Mouse (Mus musculus) hindbrain, embryonic 14.5 days (tissue): Measurements from ENCODE around the gene Krt5. TPM values are rescaled to one million over a fixed set of nuclear protein-coding genes. Genes with fewer than 3 reads are reported as not detected.

Experiments
- ATAC-seq: fragments of 200-750 bp; cut with Nextera tagmentation; 2 replicates; pipeline ENCODE4 v1.8.0; 2017; ENCODE audit warnings: moderate number of reproducible peaks, mild to moderate bottlenecking, moderate TSS enrichment, moderate library complexity; ENCODE audit not compliant: low FRiP score
- DNase-seq: peaks from one replicate; pipeline ENCODE4 v3.0.0-alpha.2; 2015; ENCODE audit warnings: low spot score
- H3K27ac ChIP-seq: fragments of 300-500 bp; sonication (generic); 2 replicates; pipeline ENCODE4 v1.5.1; 2014; ENCODE audit warnings: mild to moderate bottlenecking, moderate library complexity
- H3K27me3 ChIP-seq: fragments of 300-500 bp; sonication (generic); 2 replicates; pipeline ENCODE4 v1.6.1; 2014; ENCODE audit warnings: mild to moderate bottlenecking, low read length, mixed read lengths; ENCODE audit not compliant: control insufficient read depth, insufficient read depth
- H3K36me3 ChIP-seq: fragments of 300-500 bp; sonication (generic); replicated peaks from 2 replicates; pipeline ENCODE4 v1.6.1; 2014; ENCODE audit not compliant: control insufficient read depth, insufficient read depth
- H3K4me1 ChIP-seq: fragments of 300-500 bp; sonication (generic); replicated peaks from 2 replicates; pipeline ENCODE4 v1.6.1; 2014; ENCODE audit warnings: antibody characterized with exemption, low read length, mixed read lengths; ENCODE audit not compliant: control insufficient read depth, insufficient read depth
- H3K4me2 ChIP-seq: fragments of 300-500 bp; sonication (generic); replicated peaks from 2 replicates; pipeline ENCODE4 v1.6.1; 2014; ENCODE audit warnings: mild to moderate bottlenecking, moderate library complexity
- H3K4me3 ChIP-seq: fragments of 300-500 bp; sonication (generic); replicated peaks from 2 replicates; pipeline ENCODE4 v1.5.1; 2014; ENCODE audit warnings: mild to moderate bottlenecking, low read length
- H3K9ac ChIP-seq: fragments of 300-500 bp; sonication (generic); 2 replicates; pipeline ENCODE4 v1.6.1; 2014
- H3K9me3 ChIP-seq: fragments of 300-500 bp; sonication (generic); 2 replicates; pipeline ENCODE4 v1.6.1; 2016; ENCODE audit warnings: low read length; ENCODE audit not compliant: control insufficient read depth
- WGBS: fragments of 180-500 bp; shearing (Covaris S2); extraction: QIAGEN DNeasy Blood & Tissue Kit; methylation state at CpG from one replicate; pipeline ENCODE4 v1.1.7; 2014; 5-methylcytosine and 5-hydroxymethylcytosine counted together
- microRNA-seq: library from miRNA; unstranded; fragments of <30 nt; microRNA quantifications from one replicate; pipeline ENCODE4, GENCODE M21; 2016
- polyA plus RNA-seq: library from polyadenylated mRNA; unstranded; fragments of >200 nt; fragmentation: Nextera tagmentation; extraction: Ambion mirVana; gene quantifications from 2 replicates; pipeline ENCODE4 v1.2.1, GENCODE M21; 2014

Krt5 gene
- polyA plus RNA-seq, 1 experiment from 2014 or later, result not detected

- H3K4me3 ChIP-seq, result no peak overlapping the region
- H3K4me2 ChIP-seq, result no peak overlapping the region
- H3K9ac ChIP-seq, result no peak overlapping the region
- WGBS, result 96% methylated on average over 1 of the region's 1 CpGs
- no peak for ATAC-seq
- no peaks in the 10 kb centered on the region for H3K4me1 ChIP-seq
- no peak for DNase-seq
- H3K27ac ChIP-seq, result no peak overlapping the region
- no peaks in the 10 kb centered on the region for H3K36me3 ChIP-seq
- no peaks in the 10 kb centered on the region for H3K9me3 ChIP-seq
- no peaks in the 10 kb centered on the region for H3K27me3 ChIP-seq
These were observed 36.7 kb downstream of the Krt5 start for GRCm38 (mm10) chr15:101675978-101676377.

Small RNAs within 50 kb of the gene (microRNA-seq; reads per million reads assigned to microRNA genes)
- gene Gm44323, result not detected
- gene Gm44342, result not detected
- not detected for gene Gm44383

Other genes starting within 250 kb of the Krt5 start
- not detected in 2 replicates for gene Krt81, start 249.1 kb downstream of the Krt5 start, polyA plus RNA-seq
- gene Krt86, start 239.4 kb downstream of the Krt5 start, polyA plus RNA-seq, result 0.09 TPM in 1 of 2 replicates, not detected in the other
- not detected in 2 replicates for gene Krt83, start 221.4 kb downstream of the Krt5 start, polyA plus RNA-seq
- gene Gm49425, start 195.6 kb downstream of the Krt5 start, polyA plus RNA-seq, result not detected in 2 replicates
- not detected in 2 replicates for gene Krt84, start 180.1 kb downstream of the Krt5 start, polyA plus RNA-seq
- not detected in 2 replicates for gene Krt82, start 162.2 kb downstream of the Krt5 start, polyA plus RNA-seq
- gene Krt90, start 149.9 kb downstream of the Krt5 start, polyA plus RNA-seq, result 0.15 and 0.23 TPM in 2 replicates
- 0.07 and 0.15 TPM in 2 replicates for gene Krt75, start 139.0 kb downstream of the Krt5 start, polyA plus RNA-seq
- gene Gm5414, start 84.7 kb downstream of the Krt5 start, polyA plus RNA-seq, result not detected in 2 replicates
- not detected in 2 replicates for gene Gm5478, start 65.5 kb downstream of the Krt5 start, polyA plus RNA-seq
- gene Krt6b, start 32.6 kb downstream of the Krt5 start, polyA plus RNA-seq, result not detected in 2 replicates
- gene Krt6a, start 18.6 kb downstream of the Krt5 start, polyA plus RNA-seq, result not detected in 2 replicates
- 0.52 and 0.54 TPM in 2 replicates for gene Krt71, start 30.2 kb upstream of the Krt5 start, polyA plus RNA-seq
- gene Krt72, start 73.6 kb upstream of the Krt5 start, polyA plus RNA-seq, result not detected in 2 replicates
- 0.52 and 0.68 TPM in 2 replicates for gene Krt73, start 89.4 kb upstream of the Krt5 start, polyA plus RNA-seq
- gene Krt2, start 105.3 kb upstream of the Krt5 start, polyA plus RNA-seq, result not detected in 2 replicates
- gene Krt1, start 137.9 kb upstream of the Krt5 start, polyA plus RNA-seq, result 11.9 and 12.2 TPM in 2 replicates
- gene Krt77, start 156.8 kb upstream of the Krt5 start, polyA plus RNA-seq, result 0.20 and 0.21 TPM in 2 replicates
- gene Krt76, start 180.0 kb upstream of the Krt5 start, polyA plus RNA-seq, result not detected in 2 replicates
- gene Krt4, start 211.8 kb upstream of the Krt5 start, polyA plus RNA-seq, result not detected in 2 replicates
- 0.29 TPM in 1 of 2 replicates, not detected in the other for gene Krt79, start 227.4 kb upstream of the Krt5 start, polyA plus RNA-seq
- gene Krt78, start 241.4 kb upstream of the Krt5 start, polyA plus RNA-seq, result 0.07 TPM in 1 of 2 replicates, not detected in the other